Mouse (Mus musculus): Measurements from ENCODE around the gene Slc38a10. TPM values are rescaled to one million over a fixed set of nuclear protein-coding genes. Genes with fewer than 3 reads are reported as not detected.

The Slc38a10 gene
- polyA plus RNA-seq, 1 experiment from 2014 or later: 78.8 TPM

- H3K27ac ChIP-seq (replicated peaks; ENCODE audit: low read depth, low read length): no peak overlapping the region
- no peak overlapping the region for H3K9ac ChIP-seq (ENCODE audit: low read depth, low read length)
- no peak overlapping the region for H3K4me2 ChIP-seq (ENCODE audit: low read depth, low read length)
- H3K9me3 ChIP-seq (ENCODE audit: control insufficient read depth, low read length): no peaks in the 10 kb centered on the region
- H3K27me3 ChIP-seq (replicated peaks; ENCODE audit: control insufficient read depth, insufficient read depth, low read length): no peaks in the 10 kb centered on the region
- no peak for ATAC-seq (ENCODE audit: low read depth)
- H3K4me1 ChIP-seq (ENCODE audit: control insufficient read depth, insufficient read depth, low read length): no peaks in the 10 kb centered on the region
- peaks cover 54% of the 10 kb centered on the region for H3K36me3 ChIP-seq (ENCODE audit: control insufficient read depth, insufficient read depth, low read length)
- 78% methylated on average over 9 of the region's 9 CpGs for WGBS
- H3K4me3 ChIP-seq (ENCODE audit: low read depth, low read length): no peak overlapping the region
- DNase-seq (ENCODE audit: low spot score): no peak
These were observed 43.4 kb downstream of the Slc38a10 start for GRCm38 (mm10) chr11:120107796-120108195.

DNA sequence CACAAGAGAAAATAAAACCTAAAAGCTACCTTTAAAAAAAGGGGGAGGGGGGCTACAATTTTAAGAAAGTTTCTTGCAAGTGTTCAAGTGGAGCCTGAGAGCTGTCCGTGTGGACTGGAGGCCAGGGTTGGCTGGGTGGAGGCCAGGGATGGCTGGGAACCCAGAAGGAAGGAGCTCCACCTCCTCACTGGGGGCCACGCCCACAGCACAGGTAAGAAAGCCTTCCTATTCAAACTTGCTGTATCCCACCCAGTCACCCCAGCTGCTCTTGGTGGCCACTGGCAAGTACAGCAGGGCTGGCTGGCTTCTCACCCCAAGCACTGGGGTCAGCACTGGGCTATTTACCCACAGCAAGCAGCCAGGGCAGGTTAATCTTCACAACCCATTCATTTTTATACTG lies 44.1 kb downstream of the Slc38a10 start:
- no peak overlapping the region for H3K27ac ChIP-seq (replicated peaks; ENCODE audit: low read depth, low read length)
- no peak overlapping the region for H3K4me3 ChIP-seq (ENCODE audit: low read depth, low read length)
- no peaks in the 10 kb centered on the region for H3K27me3 ChIP-seq (replicated peaks; ENCODE audit: control insufficient read depth, insufficient read depth, low read length)
- no peak overlapping the region for H3K4me2 ChIP-seq (ENCODE audit: low read depth, low read length)
- WGBS: 74% methylated on average over 2 of the region's 2 CpGs
- H3K4me1 ChIP-seq (ENCODE audit: control insufficient read depth, insufficient read depth, low read length): no peaks in the 10 kb centered on the region
- peaks cover 54% of the 10 kb centered on the region for H3K36me3 ChIP-seq (ENCODE audit: control insufficient read depth, insufficient read depth, low read length)
- H3K9me3 ChIP-seq (ENCODE audit: control insufficient read depth, low read length): no peaks in the 10 kb centered on the region
- DNase-seq (ENCODE audit: low spot score): no peak
- H3K9ac ChIP-seq (ENCODE audit: low read depth, low read length): no peak overlapping the region
- no peak for ATAC-seq (ENCODE audit: low read depth)

DNA sequence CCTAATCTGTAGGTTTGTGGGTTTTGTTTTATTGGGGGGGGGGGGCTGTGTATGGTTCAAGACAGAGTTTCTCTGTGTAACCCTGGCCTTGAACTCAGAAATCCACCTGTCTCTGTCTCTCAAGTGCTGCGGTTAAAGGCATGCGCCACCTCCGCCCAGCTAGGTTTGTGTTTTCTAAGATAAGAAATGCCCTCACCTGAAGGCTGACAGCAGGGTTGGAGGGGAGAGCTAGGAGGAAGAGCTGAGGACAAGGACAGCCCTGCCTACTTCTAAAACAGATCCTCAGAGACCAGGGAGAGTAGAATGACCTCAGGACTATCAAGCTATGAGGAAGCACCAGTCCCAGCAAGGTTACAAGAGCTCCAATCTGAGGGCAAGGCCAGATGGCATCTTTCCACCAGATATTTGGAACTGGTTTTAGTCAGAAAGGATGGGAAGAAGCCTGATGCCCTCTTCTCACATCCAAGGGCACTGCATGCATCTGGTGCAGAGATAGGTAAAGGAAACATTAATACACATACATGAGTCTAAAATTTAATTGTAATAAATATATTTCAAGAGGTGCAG lies 47.6 kb downstream of the Slc38a10 start:
- no peak for DNase-seq (ENCODE audit: low spot score)
- H3K4me2 ChIP-seq (ENCODE audit: low read depth, low read length): no peak overlapping the region
- no peak overlapping the region for H3K9ac ChIP-seq (ENCODE audit: low read depth, low read length)
- H3K27me3 ChIP-seq (replicated peaks; ENCODE audit: control insufficient read depth, insufficient read depth, low read length): no peaks in the 10 kb centered on the region
- no peak for ATAC-seq (ENCODE audit: low read depth)
- no peak overlapping the region for H3K4me3 ChIP-seq (ENCODE audit: low read depth, low read length)
- 92% methylated on average over 3 of the region's 3 CpGs for WGBS
- peaks cover 46% of the 10 kb centered on the region for H3K36me3 ChIP-seq (ENCODE audit: control insufficient read depth, insufficient read depth, low read length)
- no peaks in the 10 kb centered on the region for H3K9me3 ChIP-seq (ENCODE audit: control insufficient read depth, low read length)
- H3K4me1 ChIP-seq (ENCODE audit: control insufficient read depth, insufficient read depth, low read length): peaks cover 6% of the 10 kb centered on the region
- H3K27ac ChIP-seq (replicated peaks; ENCODE audit: low read depth, low read length): no peak overlapping the region

DNA sequence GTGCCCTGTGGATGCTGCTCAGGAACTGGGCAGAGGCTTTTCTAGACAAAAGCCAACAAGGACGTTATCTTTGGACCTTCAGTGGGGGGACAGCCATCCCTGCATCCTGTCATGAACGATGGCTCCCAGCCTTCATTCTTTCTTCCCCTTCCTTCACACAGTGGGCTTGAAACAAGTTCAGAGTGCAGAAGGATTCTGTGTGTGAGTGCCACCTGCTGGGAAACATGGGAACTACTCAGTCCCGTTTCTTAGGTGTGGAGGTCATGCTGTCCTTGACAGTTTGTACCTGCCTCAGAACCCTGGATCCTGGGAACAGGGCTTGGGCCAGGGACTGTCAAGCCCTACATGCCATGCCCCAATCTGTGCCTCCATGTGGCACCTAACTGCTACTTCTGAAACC lies 50.1 kb downstream of the Slc38a10 start:
- WGBS: 3% methylated on average over 3 of the region's 3 CpGs

DNA sequence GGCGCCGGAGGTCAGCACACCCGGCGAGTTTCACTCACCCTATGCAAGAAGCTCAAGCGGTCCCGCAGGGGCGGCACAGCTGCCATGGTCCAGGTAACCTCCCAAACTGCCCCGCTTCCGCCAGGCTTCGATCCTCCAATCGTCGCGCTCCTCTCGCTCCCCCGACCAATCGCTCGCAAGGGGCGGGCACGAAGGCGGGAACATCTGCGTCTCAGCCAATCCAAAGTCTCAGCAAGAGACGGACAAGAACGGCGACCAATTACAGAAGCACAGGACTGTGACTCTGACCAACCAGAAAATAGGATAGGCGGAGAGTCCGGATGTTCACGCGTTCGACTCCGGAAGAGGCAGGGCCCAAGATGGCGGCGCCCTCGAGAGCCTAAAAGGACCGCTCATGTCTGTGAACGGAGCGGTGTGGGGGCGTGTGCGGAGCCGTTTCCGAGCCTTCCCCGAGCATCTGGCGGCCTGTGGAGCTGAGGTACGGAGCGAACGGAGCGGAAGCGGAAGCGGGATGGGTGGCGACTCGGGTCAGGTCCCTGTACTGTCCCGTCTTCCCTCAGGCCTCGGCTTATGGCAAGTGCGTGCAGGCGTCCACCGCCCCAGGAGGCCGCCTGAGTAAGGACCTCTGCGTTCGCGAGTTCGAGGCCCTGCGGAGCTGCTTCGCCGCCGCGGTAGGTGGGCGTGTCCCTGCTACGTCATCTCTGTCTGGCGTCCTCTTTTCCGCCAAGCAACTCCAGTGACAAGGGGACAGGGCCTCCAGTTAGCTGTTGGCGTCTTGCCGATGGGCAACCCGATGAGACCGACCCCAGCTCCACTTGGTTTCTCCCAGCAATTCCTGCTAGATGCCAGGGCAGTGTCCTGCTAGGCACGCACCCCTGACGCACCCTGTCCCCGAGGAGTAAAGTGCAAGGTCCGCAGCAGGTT lies 52.3 kb downstream of the Slc38a10 start, which contains the start of the genes Tepsin and Ndufaf8:
Gene Tepsin, minus strand, starts transcription at position 144 of the 924 bp plus-strand sequence.
Gene Ndufaf8, plus strand, starts transcription at position 341 of the 924 bp plus-strand sequence.
- under 1% methylated on average over 55 of the region's 77 CpGs for WGBS
- ATAC-seq (ENCODE audit: low read depth): peak; percentile 98
- H3K4me2 ChIP-seq (ENCODE audit: low read depth, low read length): peak within 1 kb of the TSS; percentile 92
- H3K9ac ChIP-seq (ENCODE audit: low read depth, low read length): peak within 1 kb of the TSS; percentile 91
- peaks cover 35% of the 10 kb centered on the region for H3K36me3 ChIP-seq (ENCODE audit: control insufficient read depth, insufficient read depth, low read length)
- H3K4me1 ChIP-seq (ENCODE audit: control insufficient read depth, insufficient read depth, low read length): peaks cover 14% of the 10 kb centered on the region
- no peaks in the 10 kb centered on the region for H3K27me3 ChIP-seq (replicated peaks; ENCODE audit: control insufficient read depth, insufficient read depth, low read length)
- peak within 1 kb of the TSS; percentile 92 for H3K27ac ChIP-seq (replicated peaks; ENCODE audit: low read depth, low read length)
- no peaks in the 10 kb centered on the region for H3K9me3 ChIP-seq (ENCODE audit: control insufficient read depth, low read length)
- DNase-seq (ENCODE audit: low spot score): peak; percentile 98
- peak within 1 kb of the TSS; percentile 73 for H3K4me3 ChIP-seq (ENCODE audit: low read depth, low read length)

More for the DNA sequence above, 50.1 kb downstream of the Slc38a10 start:
- peaks cover 14% of the 10 kb centered on the region for H3K4me1 ChIP-seq (ENCODE audit: control insufficient read depth, insufficient read depth, low read length)
- no peaks in the 10 kb centered on the region for H3K9me3 ChIP-seq (ENCODE audit: control insufficient read depth, low read length)
- no peak for ATAC-seq (ENCODE audit: low read depth)
- H3K9ac ChIP-seq (ENCODE audit: low read depth, low read length): no peak overlapping the region
- no peak overlapping the region for H3K4me3 ChIP-seq (ENCODE audit: low read depth, low read length)
- H3K4me2 ChIP-seq (ENCODE audit: low read depth, low read length): no peak overlapping the region
- no peak overlapping the region for H3K27ac ChIP-seq (replicated peaks; ENCODE audit: low read depth, low read length)
- peak; percentile 73 for DNase-seq (ENCODE audit: low spot score)
- H3K27me3 ChIP-seq (replicated peaks; ENCODE audit: control insufficient read depth, insufficient read depth, low read length): no peaks in the 10 kb centered on the region
- peaks cover 35% of the 10 kb centered on the region for H3K36me3 ChIP-seq (ENCODE audit: control insufficient read depth, insufficient read depth, low read length)

- H3K9me3 ChIP-seq (ENCODE audit: control insufficient read depth, low read length): no peaks in the 10 kb centered on the region
- no peak overlapping the region for H3K27ac ChIP-seq (replicated peaks; ENCODE audit: low read depth, low read length)
- ATAC-seq (ENCODE audit: low read depth) (peak; percentile 34; the same call in 1 of the 2 replicates), DNase-seq (ENCODE audit: low spot score) (no peak)
- H3K27me3 ChIP-seq (replicated peaks; ENCODE audit: control insufficient read depth, insufficient read depth, low read length): no peaks in the 10 kb centered on the region
- peaks cover 7% of the 10 kb centered on the region; the same call in 1 of the 2 replicates for H3K4me1 ChIP-seq (ENCODE audit: control insufficient read depth, insufficient read depth, low read length)
- WGBS: 79% methylated on average over 21 of the region's 23 CpGs
- H3K4me2 ChIP-seq (ENCODE audit: low read depth, low read length): no peak overlapping the region
- no peak overlapping the region for H3K9ac ChIP-seq (ENCODE audit: low read depth, low read length)
- peaks cover 58% of the 10 kb centered on the region for H3K36me3 ChIP-seq (ENCODE audit: control insufficient read depth, insufficient read depth, low read length)
- no peak overlapping the region for H3K4me3 ChIP-seq (ENCODE audit: low read depth, low read length)
These were observed 58.1 kb downstream of the Slc38a10 start for GRCm38 (mm10) chr11:120092817-120093591.

DNA sequence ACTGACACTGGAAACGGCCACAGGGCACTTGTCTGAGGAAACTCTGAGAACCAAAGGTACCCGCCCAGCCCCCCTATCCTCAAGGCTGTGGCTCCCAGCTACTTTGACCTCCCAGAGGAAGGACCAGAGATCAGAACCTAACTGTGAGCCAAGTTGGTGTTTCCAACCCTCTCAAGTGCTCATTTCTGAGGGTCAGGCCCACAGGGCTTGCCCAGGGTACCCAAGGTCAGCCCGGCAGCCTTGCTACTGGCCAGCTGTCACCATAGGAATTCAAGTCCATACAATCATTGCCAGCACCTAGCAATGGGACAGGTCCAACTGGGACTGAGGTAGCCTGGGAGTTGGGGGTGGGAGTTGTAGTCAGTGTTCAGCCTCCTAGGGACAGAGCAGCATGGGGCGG lies 60.5 kb downstream of the Slc38a10 start:
- no peak overlapping the region for H3K27ac ChIP-seq (replicated peaks; ENCODE audit: low read depth, low read length)
- no peak overlapping the region for H3K4me2 ChIP-seq (ENCODE audit: low read depth, low read length)
- no peak overlapping the region for H3K4me3 ChIP-seq (ENCODE audit: low read depth, low read length)
- no peaks in the 10 kb centered on the region for H3K9me3 ChIP-seq (ENCODE audit: control insufficient read depth, low read length)
- no peaks in the 10 kb centered on the region for H3K27me3 ChIP-seq (replicated peaks; ENCODE audit: control insufficient read depth, insufficient read depth, low read length)
- 90% methylated on average over 4 of the region's 4 CpGs for WGBS
- no peak overlapping the region for H3K9ac ChIP-seq (ENCODE audit: low read depth, low read length)
- no peak for ATAC-seq (ENCODE audit: low read depth)
- H3K4me1 ChIP-seq (ENCODE audit: control insufficient read depth, insufficient read depth, low read length): peaks cover 5% of the 10 kb centered on the region
- H3K36me3 ChIP-seq (ENCODE audit: control insufficient read depth, insufficient read depth, low read length): peaks cover 55% of the 10 kb centered on the region
- DNase-seq (ENCODE audit: low spot score): no peak

DNA sequence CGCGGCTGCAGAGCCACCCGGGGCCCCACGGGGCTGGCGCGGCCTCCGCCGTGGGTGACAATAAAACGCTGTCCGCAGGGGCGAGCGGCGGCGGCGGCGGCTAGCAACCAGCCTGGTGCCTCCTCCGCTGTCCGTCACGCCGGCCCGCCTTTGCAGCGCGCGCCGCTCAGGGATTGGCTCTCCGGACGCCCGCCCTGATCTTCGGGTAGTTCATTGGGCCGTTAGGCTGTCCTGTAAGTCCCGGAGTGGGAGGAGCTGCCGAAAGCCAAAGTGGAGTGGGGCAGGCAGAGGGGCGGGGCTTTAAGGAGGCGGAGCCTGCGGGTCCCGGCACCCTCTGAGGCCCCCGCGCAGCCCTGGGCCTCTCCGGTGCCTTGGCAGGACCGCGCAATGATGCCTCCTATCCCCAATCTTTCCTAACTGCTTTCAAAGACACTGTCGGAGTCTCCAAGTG lies 64.4 kb downstream of the Slc38a10 start, which contains the start of gene Cep131:
Gene Cep131, minus strand, starts transcription at position 126 of the 451 bp plus-strand sequence.
- no peaks in the 10 kb centered on the region for H3K27me3 ChIP-seq (replicated peaks; ENCODE audit: control insufficient read depth, insufficient read depth, low read length)
- peak within 1 kb of the TSS; percentile 70 for H3K27ac ChIP-seq (replicated peaks; ENCODE audit: low read depth, low read length)
- DNase-seq (ENCODE audit: low spot score) (peak; percentile 99), ATAC-seq (ENCODE audit: low read depth) (peak; percentile 100)
- peak within 1 kb of the TSS; percentile 97 for H3K9ac ChIP-seq (ENCODE audit: low read depth, low read length)
- peaks cover 9% of the 10 kb centered on the region for H3K4me1 ChIP-seq (ENCODE audit: control insufficient read depth, insufficient read depth, low read length)
- H3K4me2 ChIP-seq (ENCODE audit: low read depth, low read length): peak within 1 kb of the TSS; percentile 94
- H3K4me3 ChIP-seq (ENCODE audit: low read depth, low read length): peak within 1 kb of the TSS; percentile 95
- no peaks in the 10 kb centered on the region for H3K9me3 ChIP-seq (ENCODE audit: control insufficient read depth, low read length)
- H3K36me3 ChIP-seq (ENCODE audit: control insufficient read depth, insufficient read depth, low read length): peaks cover 38% of the 10 kb centered on the region
- WGBS: under 1% methylated on average over 31 of the region's 42 CpGs

Measured in embryonic facial prominence, embryonic 14.5 days (tissue).